8 mouse cellular contexts compared by ENCODE assay signal in genomic region chr12:100778934-100779865, GRCm38 (mm10). TPM values are rescaled to one million over a fixed set of nuclear protein-coding genes. Genes with fewer than 3 reads are reported as not detected.
DNase-seq lines count a peak whose midpoint lies in the region; ATAC-seq and TF ChIP-seq lines count a peak whose summit lies in the region.

Dglucy (plus strand) TSS chr12:100779057.

- peak; percentile 49 for DNase-seq in ES-CJ7 (ENCODE audit: low read depth, low spot score)
- peak; percentile 88 for DNase-seq in forebrain, postnatal 0 days
- DNase-seq in heart, postnatal 36 days = peak; percentile 92 to 93
- peak; percentile 68 to 88 for DNase-seq in layer of hippocampus, adult 18-20 months (ENCODE audit: low spot score in 2 of 2)
- DNase-seq in lung, adult 2 months = peak; percentile 87
- DNase-seq in ovary, adult 18-20 months (ENCODE audit: low spot score) = peak; percentile 87
- peak; percentile 32 to 39 for DNase-seq in thymus, postnatal 10 days (ENCODE audit: low spot score in 2 of 2)

- ATAC-seq in forebrain, postnatal 0 days = peak; percentile 98

- H3K27ac ChIP-seq in brown adipose tissue, adult 24 weeks (replicated peaks; ENCODE audit: low read depth, low read length) = peak within 1 kb of the TSS; percentile 81
- H3K27ac ChIP-seq in forebrain, postnatal 0 days (ENCODE audit: low read depth, low read length) = peak within 1 kb of the TSS; percentile 69

- peaks cover 22% of the 10 kb centered on the region for H3K4me1 ChIP-seq in brown adipose tissue, adult 24 weeks (ENCODE audit: control insufficient read depth, insufficient read depth, insufficient read length, low read length)
- H3K4me1 ChIP-seq in forebrain, postnatal 0 days (ENCODE audit: insufficient read depth) = peaks cover 12% of the 10 kb centered on the region
- H3K4me1 ChIP-seq in lung, adult 2 months (ENCODE audit: control insufficient read depth, insufficient read depth, low read length) = peaks cover 12% of the 10 kb centered on the region

- H3K9me3 ChIP-seq in forebrain, postnatal 0 days (ENCODE audit: low read length) = no peaks in the 10 kb centered on the region

- H3K27me3 ChIP-seq in forebrain, postnatal 0 days (ENCODE audit: insufficient read depth, low read length) = no peaks in the 10 kb centered on the region

- intact Hi-C loops in heart, postnatal 36 days (cut with DNase I) = loop anchor here (1.0 to 2.0 kb wide), 2 partner anchors 54 to 200 kb away; no protein-coding TSS in a partner anchor

- H3K4me2 ChIP-seq in forebrain, postnatal 0 days (ENCODE audit: low read depth) = peak within 1 kb of the TSS; percentile 33

- TF ChIP-seq POLR2A in lung, adult 2 months (IDR thresholded peaks at IDR 0.05; ENCODE audit: borderline replicate concordance, extremely low read depth, low read depth, low read length) = peak; percentile 99

- peak within 1 kb of the TSS; percentile 63 for H3K4me3 ChIP-seq in brown adipose tissue, adult 24 weeks (ENCODE audit: insufficient read depth, low read depth, low read length)
- H3K4me3 ChIP-seq in forebrain, postnatal 0 days (ENCODE audit: low read depth, low read length) = 0 out of 2 replicates have a peak within 1 kb of the TSS, but pooled peaks have one; percentile 1
- H3K4me3 ChIP-seq in lung, adult 2 months (replicated peaks; ENCODE audit: extremely low read depth, low read depth, low read length) = peak within 1 kb of the TSS; percentile 67

- no peaks in the 10 kb centered on the region for H3K36me3 ChIP-seq in forebrain, postnatal 0 days (ENCODE audit: insufficient read depth)

- WGBS in forebrain, postnatal 0 days = 24% methylated on average over 12 of the region's 12 CpGs
- WGBS in lung, adult 2 months = 6% methylated on average over 12 of the region's 12 CpGs

- TF ChIP-seq CTCF in forebrain, postnatal 0 days (IDR thresholded peaks at IDR 0.05; ENCODE audit: low read depth) = no peak
- TF ChIP-seq CTCF in lung, adult 2 months (IDR thresholded peaks at IDR 0.05; ENCODE audit: insufficient read depth, low read length) = no peak

- peak within 1 kb of the TSS; percentile 35 for H3K9ac ChIP-seq in forebrain, postnatal 0 days

RNA-seq across cellular contexts. Expression of gene Dglucy, which starts in this region (rescaled TPM):
- polyA plus RNA-seq in brown adipose tissue, adult 24 weeks (2012; ENCODE audit: insufficient read depth, insufficient read length, missing spikeins) = 16.4 and 18.9 TPM in 2 replicates
- 3.9 and 4.5 TPM in 2 replicates for total RNA-seq in forebrain, postnatal 0 days (2014; rRNA removed)
- polyA plus RNA-seq in forebrain, postnatal 0 days (2015; fragmentation: Nextera tagmentation; extraction: Ambion mirVana) = 2.6 and 3.0 TPM in 2 replicates
- 10 to 100 TPM; 52.5 to 55.1 TPM for total RNA-seq in heart, postnatal 36 days (2021)
- 1 to 10 TPM; 6.2 to 8.6 TPM for total RNA-seq in layer of hippocampus, adult 18-20 months (2021)
- polyA plus RNA-seq in lung, adult 2 months (2012; rRNA removed) = 6.4 and 6.5 TPM in 2 replicates

Comparison
In these comparisons a context has a peak if more than half of its experiments do, and no peak if none do; other contexts are left out.
1. Peak in every context shown above with its lines: DNase-seq, ATAC-seq, H3K4me3 ChIP-seq and H3K27ac ChIP-seq.
2. DNase-seq: peak in every context shown above with its lines; median percentile 92 in heart, postnatal 36 days; 88 in forebrain, postnatal 0 days; 87 in lung, adult 2 months; 87 in ovary, adult 18-20 months; 78 in layer of hippocampus, adult 18-20 months; 49 in ES-CJ7; 36 in thymus, postnatal 10 days.
3. H3K4me3 ChIP-seq: peak in every context shown above with its lines; median percentile 67 in lung, adult 2 months; 63 in brown adipose tissue, adult 24 weeks; 1 in forebrain, postnatal 0 days.